Mouse (Mus musculus) midbrain, postnatal 0 days (tissue): ENCODE results near the gene Lamb2. TPM values are rescaled to one million over a fixed set of nuclear protein-coding genes. Genes with fewer than 3 reads are reported as not detected.
A peak's percentile ranks its signal among the peaks of the same experiment; 100 is the strongest.

Experiments
- ATAC-seq: fragments of 200-750 bp; cut with Nextera tagmentation; 2 replicates; pipeline ENCODE4 v1.8.0; 2017; ENCODE audit warnings: moderate number of reproducible peaks, mild to moderate bottlenecking, moderate TSS enrichment, moderate library complexity; ENCODE audit not compliant: low FRiP score
- DNase-seq: peaks from one replicate; pipeline ENCODE4 v3.0.0-alpha.2; 2015; ENCODE audit warnings: low spot score
- H3K27ac ChIP-seq: fragments of 300-500 bp; sonication (generic); 2 replicates; pipeline ENCODE4 v1.5.1; 2014; ENCODE audit warnings: low read depth, mild to moderate bottlenecking, low read length, mixed read lengths
- H3K27me3 ChIP-seq: fragments of 300-500 bp; sonication (generic); 2 replicates; pipeline ENCODE4 v1.6.1; 2014; ENCODE audit warnings: low read length, control low read depth, mixed read lengths; ENCODE audit not compliant: insufficient read depth
- H3K36me3 ChIP-seq: fragments of 300-500 bp; sonication (generic); 2 replicates; pipeline ENCODE4 v1.6.1; 2014; ENCODE audit warnings: low read length, control low read depth, mixed read lengths; ENCODE audit not compliant: insufficient read depth
- H3K4me1 ChIP-seq: fragments of 300-500 bp; sonication (generic); 2 replicates; pipeline ENCODE4 v1.6.1; 2014; ENCODE audit warnings: mild to moderate bottlenecking, control low read depth, antibody characterized with exemption, low read length, mixed read lengths; ENCODE audit not compliant: insufficient read depth
- H3K4me2 ChIP-seq: fragments of 300-500 bp; sonication (generic); 2 replicates; pipeline ENCODE4 v1.6.1; 2014; ENCODE audit warnings: low read depth, mild to moderate bottlenecking, low read length, mixed read lengths; ENCODE audit not compliant: poor library complexity, severe bottlenecking
- H3K4me3 ChIP-seq: fragments of 300-500 bp; sonication (generic); 2 replicates; pipeline ENCODE4 v1.5.1; 2014; ENCODE audit warnings: low read depth, mild to moderate bottlenecking, low read length, moderate library complexity
- H3K9ac ChIP-seq: fragments of 300-500 bp; sonication (generic); replicated peaks from 2 replicates; pipeline ENCODE4 v1.6.1; 2014; ENCODE audit warnings: mild to moderate bottlenecking, low read length, moderate library complexity, mixed read lengths; ENCODE audit not compliant: poor library complexity, severe bottlenecking
- H3K9me3 ChIP-seq: fragments of 300-500 bp; sonication (generic); 2 replicates; pipeline ENCODE4 v1.6.1; 2016; ENCODE audit warnings: low read length, control low read depth
- CTCF ChIP-seq: IDR thresholded peaks from 2 replicates; pipeline ENCODE4 v1.5.1; 2016; ENCODE audit warnings: antibody characterized with exemption, mild to moderate bottlenecking
- WGBS: fragments of 180-500 bp; shearing (Covaris S2); extraction: QIAGEN DNeasy Blood & Tissue Kit; methylation state at CpG from one replicate; pipeline ENCODE4 v1.1.7; 2014; 5-methylcytosine and 5-hydroxymethylcytosine counted together
- polyA plus RNA-seq: library from polyadenylated mRNA; unstranded; fragments of >200 nt; fragmentation: Nextera tagmentation; extraction: Ambion mirVana; gene quantifications from 2 replicates; pipeline ENCODE4 v1.2.1, GENCODE M21; 2015
- total RNA-seq: library from RNA; depleted of rRNA; stranded (reverse); fragments of >200 nt; gene quantifications from 2 replicates; pipeline ENCODE4 v1.2.3, GENCODE M21; 2014

Gene Lamb2
- total and polyA plus RNA-seq, 2 experiments from 2014 or later: 18.5 to 56.5 TPM

GRCm38 (mm10) chr9:108508776-108509175 is 29.2 kb downstream of the Lamb2 start:
- peaks cover 9% of the 10 kb centered on the region; the same call in 1 of the 2 replicates for H3K4me1 ChIP-seq
- H3K4me3 ChIP-seq: no peak overlapping the region; the same call in 1 of the 2 replicates
- DNase-seq (no peak), ATAC-seq (no peak)
- 88% methylated on average over 7 of the region's 7 CpGs for WGBS
- peak overlapping the region; percentile 77 for H3K4me2 ChIP-seq
- TF ChIP-seq CTCF: no peak
- H3K36me3 ChIP-seq: peaks cover 28% of the 10 kb centered on the region
- H3K27ac ChIP-seq: no peak overlapping the region
- no peaks in the 10 kb centered on the region for H3K9me3 ChIP-seq
- H3K27me3 ChIP-seq: no peaks in the 10 kb centered on the region
- H3K9ac ChIP-seq: peak overlapping the region; percentile 55; the same call in 1 of the 2 replicates

GRCm38 (mm10) chr9:108516380-108517251 is 37.1 kb downstream of the Lamb2 start, which contains the start of gene Qrich1:
Gene Qrich1 (plus strand): TSS chr9:108516806.
- H3K9me3 ChIP-seq: no peaks in the 10 kb centered on the region
- under 1% methylated on average over 49 of the region's 55 CpGs for WGBS
- peak within 1 kb of the TSS; percentile 99 for H3K27ac ChIP-seq
- H3K4me3 ChIP-seq: peak within 1 kb of the TSS; percentile 93
- ATAC-seq (peak; percentile 95), DNase-seq (peak; percentile 99)
- peaks cover 15% of the 10 kb centered on the region; the same call in 1 of the 2 replicates for H3K4me1 ChIP-seq
- peaks cover 32% of the 10 kb centered on the region for H3K36me3 ChIP-seq
- no peaks in the 10 kb centered on the region for H3K27me3 ChIP-seq
- peak; percentile 31 for TF ChIP-seq CTCF
- peak within 1 kb of the TSS; percentile 86 for H3K9ac ChIP-seq
- H3K4me2 ChIP-seq: peak within 1 kb of the TSS; percentile 66

DNA sequence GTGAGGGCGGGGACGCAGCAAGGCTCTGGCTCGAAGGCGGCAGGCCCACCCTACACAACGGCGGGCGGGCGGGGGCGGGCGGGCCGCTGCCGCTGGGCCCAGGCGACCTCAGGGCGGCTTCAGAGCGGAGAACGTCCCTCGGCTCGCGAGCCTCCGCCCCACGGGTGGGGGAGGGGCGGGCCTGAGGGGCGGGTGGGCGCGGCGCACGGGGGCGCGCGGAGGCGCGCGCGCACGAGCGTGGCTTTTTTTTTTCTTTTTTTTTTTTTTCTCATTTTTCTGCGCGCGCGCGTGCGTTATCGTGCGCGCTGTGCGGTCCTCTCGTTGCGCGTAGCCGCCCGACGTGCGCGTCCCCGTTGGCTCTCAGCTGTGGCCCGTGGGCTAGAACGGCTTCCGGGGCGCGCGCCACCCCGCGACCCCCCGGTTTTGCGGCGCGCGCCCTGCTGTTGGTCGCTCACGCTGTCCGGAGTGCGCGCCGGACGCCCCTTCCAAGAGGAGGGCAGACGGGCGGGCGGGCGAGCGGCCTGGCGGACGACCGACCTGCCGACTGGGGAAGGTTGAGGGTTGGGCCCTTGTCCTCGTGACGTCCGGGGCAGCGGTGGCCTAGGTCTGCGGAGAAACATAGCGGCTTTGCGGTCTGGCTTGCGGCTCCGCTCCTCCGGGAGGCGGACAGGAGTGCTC is 37.9 kb downstream of the Lamb2 start:
- no peak for TF ChIP-seq CTCF
- H3K27ac ChIP-seq: peak overlapping the region; percentile 99
- peaks cover 24% of the 10 kb centered on the region for H3K36me3 ChIP-seq
- WGBS: 2% methylated on average over 68 of the region's 95 CpGs
- no peaks in the 10 kb centered on the region for H3K27me3 ChIP-seq
- no peaks in the 10 kb centered on the region for H3K9me3 ChIP-seq
- H3K4me2 ChIP-seq: peak overlapping the region; percentile 66
- H3K4me3 ChIP-seq: peak overlapping the region; percentile 93
- H3K4me1 ChIP-seq: peaks cover 15% of the 10 kb centered on the region; the same call in 1 of the 2 replicates
- peak; percentile 76 for ATAC-seq
- peak overlapping the region; percentile 86 for H3K9ac ChIP-seq
- DNase-seq: peak; percentile 92

DNA sequence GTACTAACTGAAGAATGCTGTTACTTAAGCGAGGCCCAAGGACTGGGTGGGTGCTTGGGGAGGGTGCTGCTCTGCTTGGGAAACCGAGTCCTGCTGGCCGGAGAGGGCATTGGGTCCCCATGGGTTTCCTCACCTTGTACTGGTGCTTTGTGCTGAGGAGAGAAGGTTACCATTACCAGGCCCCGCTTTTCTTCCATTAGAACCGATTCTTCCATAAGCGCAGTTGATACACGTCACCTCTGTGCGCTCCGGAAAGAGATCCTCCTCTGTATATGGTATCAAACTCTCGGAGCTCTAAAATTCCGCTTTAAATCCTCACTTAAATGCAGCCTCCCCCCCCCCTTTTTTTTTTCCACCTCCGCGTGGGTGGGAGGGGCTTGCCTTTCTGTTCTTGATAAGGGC is 38.4 kb downstream of the Lamb2 start:
- peak; percentile 70 for DNase-seq
- peaks cover 19% of the 10 kb centered on the region for H3K36me3 ChIP-seq
- H3K4me1 ChIP-seq: peaks cover 15% of the 10 kb centered on the region; the same call in 1 of the 2 replicates
- no peaks in the 10 kb centered on the region for H3K27me3 ChIP-seq
- peak overlapping the region; percentile 66 for H3K4me2 ChIP-seq
- ATAC-seq: 0 out of 2 replicates have a peak, but pooled peaks have one; percentile 22
- H3K4me3 ChIP-seq: peak overlapping the region; percentile 93
- no peaks in the 10 kb centered on the region for H3K9me3 ChIP-seq
- no peak for TF ChIP-seq CTCF
- under 1% methylated on average over 13 of the region's 13 CpGs for WGBS
- H3K27ac ChIP-seq: peak overlapping the region; percentile 99
- peak overlapping the region; percentile 86 for H3K9ac ChIP-seq

- H3K4me2 ChIP-seq: no peak overlapping the region
- H3K36me3 ChIP-seq: no peaks in the 10 kb centered on the region
- no peak for ATAC-seq
- H3K27ac ChIP-seq: no peak overlapping the region
- 83% methylated on average over 2 of the region's 2 CpGs for WGBS
- no peak overlapping the region for H3K4me3 ChIP-seq
- H3K27me3 ChIP-seq: no peaks in the 10 kb centered on the region
- no peak for TF ChIP-seq CTCF
- H3K9ac ChIP-seq: no peak overlapping the region
- H3K9me3 ChIP-seq: no peaks in the 10 kb centered on the region
- peaks cover 10% of the 10 kb centered on the region; the same call in 1 of the 2 replicates for H3K4me1 ChIP-seq
- no peak for DNase-seq
Measured at GRCm38 (mm10) chr9:108521604-108522003, 42.1 kb downstream of the Lamb2 start.
